Mouse (Mus musculus) liver, adult 2 months (tissue): ENCODE measurements at regions not wholly inside any gene's neighbourhood (a gene's known extent, or its start where the extent isn't known, plus 50 kb on each side); places are given as distances from the start of the nearest gene placed in this dataset.

ENCODE experiments used
- CTCF ChIP-seq: fragments of 200-500 bp; IDR thresholded peaks from 2 replicates; pipeline ENCODE4 v1.5.1; 2011; ENCODE audit warnings: low read depth, low read length, control low read depth
- POLR2A ChIP-seq: fragments of 200-500 bp; IDR thresholded peaks from 2 replicates; pipeline ENCODE4 v1.6.1; 2011; ENCODE audit warnings: low read length, control low read depth; ENCODE audit not compliant: insufficient read depth; ENCODE audit errors: extremely low read depth

DNA sequence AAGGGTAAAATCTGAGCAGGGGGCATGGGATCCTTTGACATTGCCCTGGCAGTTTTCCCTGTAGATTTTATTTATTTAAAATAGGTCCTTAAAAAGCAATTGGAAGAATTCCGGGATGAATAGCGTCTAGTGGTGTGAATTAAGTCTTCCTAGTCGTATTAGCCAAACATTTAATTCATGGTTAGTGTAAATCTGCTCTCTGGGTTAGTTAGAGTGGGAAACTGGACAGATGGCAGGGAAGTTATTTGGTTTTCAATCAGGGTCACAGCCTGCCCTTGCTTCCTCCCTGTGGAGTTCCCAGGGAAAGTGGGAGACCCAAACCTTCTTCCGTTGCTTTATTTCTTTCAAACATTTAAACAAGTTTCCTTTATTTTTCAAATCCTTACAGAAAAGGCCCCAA, 103.8 kb upstream of the S1pr3 start:
- TF ChIP-seq CTCF, result no peak
- TF ChIP-seq POLR2A, result no peak
